Mouse (Mus musculus): ENCODE data around the gene Rbfox2. TPM values are rescaled to one million over a fixed set of nuclear protein-coding genes. Genes with fewer than 3 reads are reported as not detected.
A peak's percentile ranks its signal among the peaks of the same experiment; 100 is the strongest.

The Rbfox2 gene
- polyA plus RNA-seq, 2 experiments: 7.2 to 9.9 TPM

DNA sequence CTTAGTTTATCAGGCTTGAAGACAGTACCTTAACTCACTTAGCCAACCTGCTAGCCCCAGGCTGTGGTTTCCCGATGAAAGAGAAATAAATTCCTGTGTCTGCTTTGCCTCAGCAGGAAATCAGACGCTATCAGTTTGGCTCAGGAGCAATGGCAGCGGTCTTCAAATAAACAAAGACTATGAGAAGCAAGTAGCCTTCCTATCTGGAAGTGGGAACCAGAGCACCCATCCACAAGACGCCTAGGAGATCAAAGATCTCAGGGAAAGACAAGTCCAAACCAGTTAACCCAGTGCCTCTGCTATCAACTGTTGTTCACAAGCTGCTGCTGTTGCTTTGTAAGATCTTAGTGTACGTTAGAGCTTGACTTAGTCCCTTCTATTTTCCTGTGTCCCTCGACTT lies 6.9 kb upstream of the Rbfox2 start:
- H3K4me2 ChIP-seq (ENCODE audit: low read depth): no peak overlapping the region
- 8% methylated on average over 6 of the region's 6 CpGs for WGBS (ENCODE audit: insufficient replicate concordance)
- DNase-seq (ENCODE audit: low read depth in 3 of 3, low spot score in 3 of 3): no peak

GRCm38 (mm10) chr15:77312796-77313195 lies 6.0 kb upstream of the Rbfox2 start:
- Histone ChIP-seq H3K4me1 (replicated peaks; ENCODE audit: control insufficient read depth in 2 of 2, insufficient read depth in 2 of 2, low read length in 1 of 2) (peaks cover 0 to 8% of the 10 kb centered on the region in 2 experiments; a peak in 1 of 4 replicates), H3K27ac (no peak overlapping the region), H3K36me3 (replicated peaks; ENCODE audit: control insufficient read depth, insufficient read depth, low read depth) (no peaks in the 10 kb centered on the region), H3K27me3 (ENCODE audit: control insufficient read depth, insufficient read depth, low read length) (peaks cover 5% of the 10 kb centered on the region), H3K9me3 (ENCODE audit: control insufficient read depth, low read length) (no peaks in the 10 kb centered on the region), H3K9ac (replicated peaks) (no peak overlapping the region), H3K4me2 (ENCODE audit: low read depth) (no peak overlapping the region), H3K4me3 (ENCODE audit: insufficient read depth in 1 of 2, low read depth in 2 of 2, low read length in 2 of 2) (no peak overlapping the region)
- TF ChIP-seq CTCF (IDR thresholded peaks at IDR 0.05; ENCODE audit: low read depth): no peak
- no peak for TF ChIP-seq EP300 (IDR thresholded peaks at IDR 0.05; ENCODE audit: low read depth)
- ATAC-seq (ENCODE audit: insufficient read depth) (no peak), DNase-seq (ENCODE audit: low read depth in 3 of 3, low spot score in 3 of 3) (no peak)
- WGBS (ENCODE audit: insufficient replicate concordance): 84% methylated on average over 7 of the region's 7 CpGs

More for the DNA sequence above, 6.9 kb upstream of the Rbfox2 start:
- ATAC-seq (ENCODE audit: insufficient read depth): no peak
- no peaks in the 10 kb centered on the region for H3K36me3 ChIP-seq (replicated peaks; ENCODE audit: control insufficient read depth, insufficient read depth, low read depth)
- no peak overlapping the region for H3K9ac ChIP-seq (replicated peaks)
- H3K27ac ChIP-seq: no peak overlapping the region
- TF ChIP-seq EP300 (IDR thresholded peaks at IDR 0.05; ENCODE audit: low read depth) (no peak), CTCF (IDR thresholded peaks at IDR 0.05; ENCODE audit: low read depth) (no peak)
- no peaks in the 10 kb centered on the region for H3K9me3 ChIP-seq (ENCODE audit: control insufficient read depth, low read length)
- H3K27me3 ChIP-seq (ENCODE audit: control insufficient read depth, insufficient read depth, low read length): no peaks in the 10 kb centered on the region; the same call in 1 of the 2 replicates
- H3K4me3 ChIP-seq (ENCODE audit: insufficient read depth in 1 of 2, low read depth in 2 of 2, low read length in 2 of 2): no peak overlapping the region
- H3K4me1 ChIP-seq (replicated peaks; ENCODE audit: control insufficient read depth in 2 of 2, insufficient read depth in 2 of 2, low read length in 1 of 2): 0 out of 4 replicates have a peak, but pooled peaks cover 0 to 5% of the 10 kb centered on the region in 2 experiments

DNA sequence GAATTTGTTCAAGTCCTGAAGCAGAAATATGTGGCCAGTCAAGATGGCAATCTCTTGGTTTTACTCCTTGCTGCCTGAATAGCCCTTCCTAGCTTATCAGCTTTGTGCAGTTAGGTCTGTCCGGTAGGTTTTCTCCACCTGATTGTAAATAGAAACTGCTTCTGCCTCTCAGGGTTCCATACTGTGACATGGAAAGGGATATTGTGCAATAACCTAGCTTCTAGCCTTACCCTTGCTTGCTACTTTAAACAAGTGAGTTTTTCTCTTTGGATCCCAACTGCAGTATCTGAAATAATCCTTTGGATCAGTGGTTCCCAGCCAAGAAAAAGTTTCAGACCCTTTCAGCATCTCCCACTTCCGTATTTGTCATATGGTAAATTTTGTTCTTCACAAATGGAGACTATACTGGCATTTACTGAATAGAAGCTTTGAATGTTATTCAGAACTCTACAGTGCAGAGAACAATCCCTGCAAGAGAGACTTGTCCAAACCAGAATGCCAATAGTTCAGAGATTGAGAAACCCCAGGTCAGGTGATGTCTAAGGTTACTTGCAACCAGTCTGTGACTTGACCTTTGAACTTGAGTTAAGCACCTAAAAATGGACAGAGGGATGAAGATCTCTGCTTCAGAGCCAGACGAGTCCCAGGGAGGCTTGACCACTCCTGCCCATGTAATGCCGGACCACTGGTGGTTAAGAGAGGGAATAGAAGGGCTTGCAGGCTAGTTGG lies 1.1 kb upstream of the Rbfox2 start:
- Histone ChIP-seq H3K36me3 (replicated peaks; ENCODE audit: control insufficient read depth, insufficient read depth, low read depth) (no peaks in the 10 kb centered on the region), H3K9me3 (ENCODE audit: control insufficient read depth, low read length) (no peaks in the 10 kb centered on the region), H3K4me3 (ENCODE audit: insufficient read depth in 1 of 2, low read depth in 2 of 2, low read length in 2 of 2) (no peak overlapping the region), H3K9ac (replicated peaks) (no peak overlapping the region), H3K27ac (no peak overlapping the region), H3K4me1 (replicated peaks; ENCODE audit: control insufficient read depth in 2 of 2, insufficient read depth in 2 of 2, low read length in 1 of 2) (peaks cover 0 to 13% of the 10 kb centered on the region in 2 experiments; a peak in 2 of 4 replicates), H3K27me3 (ENCODE audit: control insufficient read depth, insufficient read depth, low read length) (peaks cover 38% of the 10 kb centered on the region), H3K4me2 (ENCODE audit: low read depth) (no peak overlapping the region)
- DNase-seq (ENCODE audit: low read depth in 3 of 3, low spot score in 3 of 3) (no peak), ATAC-seq (ENCODE audit: insufficient read depth) (no peak)
- TF ChIP-seq CTCF (IDR thresholded peaks at IDR 0.05; ENCODE audit: low read depth) (no peak), EP300 (IDR thresholded peaks at IDR 0.05; ENCODE audit: low read depth) (no peak)
- 42% methylated on average over 4 of the region's 4 CpGs for WGBS (ENCODE audit: insufficient replicate concordance)

- H3K27me3 ChIP-seq (ENCODE audit: control insufficient read depth, insufficient read depth, low read length): peaks cover 38% of the 10 kb centered on the region
- H3K4me2 ChIP-seq (ENCODE audit: low read depth): peak overlapping the region; percentile 69
- H3K9me3 ChIP-seq (ENCODE audit: control insufficient read depth, low read length): no peaks in the 10 kb centered on the region
- peak overlapping the region; percentile 27 for H3K9ac ChIP-seq (replicated peaks)
- no peak for ATAC-seq (ENCODE audit: insufficient read depth)
- TF ChIP-seq CTCF (IDR thresholded peaks at IDR 0.05; ENCODE audit: low read depth): no peak
- TF ChIP-seq EP300 (IDR thresholded peaks at IDR 0.05; ENCODE audit: low read depth): no peak
- under 1% methylated on average over 53 of the region's 54 CpGs for WGBS (ENCODE audit: insufficient replicate concordance)
- peaks cover 0 to 13% of the 10 kb centered on the region in 2 experiments; a peak in 2 of 4 replicates for H3K4me1 ChIP-seq (replicated peaks; ENCODE audit: control insufficient read depth in 2 of 2, insufficient read depth in 2 of 2, low read length in 1 of 2)
- peak overlapping the region; percentile 56 to 58 for H3K4me3 ChIP-seq (ENCODE audit: insufficient read depth in 1 of 2, low read depth in 2 of 2, low read length in 2 of 2)
- H3K36me3 ChIP-seq (replicated peaks; ENCODE audit: control insufficient read depth, insufficient read depth, low read depth): no peaks in the 10 kb centered on the region
- DNase-seq (ENCODE audit: low read depth in 3 of 3, low spot score in 3 of 3): no peak
- no peak overlapping the region for H3K27ac ChIP-seq
Measured at GRCm38 (mm10) chr15:77305852-77306546, 805 bp downstream of the Rbfox2 start.

DNA sequence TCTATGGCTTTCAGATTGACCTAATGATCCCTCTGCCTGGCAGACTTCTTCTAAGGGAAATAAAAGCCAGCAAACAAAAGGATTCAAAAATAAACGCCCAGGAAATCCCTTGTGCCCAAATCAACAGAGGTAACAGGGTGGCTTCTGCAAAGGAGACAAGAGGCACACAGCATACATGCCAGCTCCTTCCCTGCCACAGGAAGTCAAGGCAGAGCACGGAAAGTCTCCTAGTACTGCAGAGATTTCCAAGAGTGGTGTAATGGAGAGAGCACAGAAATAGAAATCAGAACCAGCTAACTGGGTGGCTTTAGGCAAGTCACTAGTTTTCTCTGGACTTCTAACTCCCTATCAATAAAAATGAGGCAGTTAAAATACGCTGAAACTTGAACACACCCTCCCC lies 1.8 kb downstream of the Rbfox2 start:
- Histone ChIP-seq H3K4me2 (ENCODE audit: low read depth) (peak overlapping the region; percentile 69), H3K27me3 (ENCODE audit: control insufficient read depth, insufficient read depth, low read length) (peaks cover 38% of the 10 kb centered on the region), H3K9ac (replicated peaks) (no peak overlapping the region), H3K9me3 (ENCODE audit: control insufficient read depth, low read length) (no peaks in the 10 kb centered on the region), H3K27ac (no peak overlapping the region), H3K36me3 (replicated peaks; ENCODE audit: control insufficient read depth, insufficient read depth, low read depth) (no peaks in the 10 kb centered on the region), H3K4me3 (ENCODE audit: insufficient read depth in 1 of 2, low read depth in 2 of 2, low read length in 2 of 2) (peak overlapping the region in 1 of 2 experiments; percentile 11; a peak in 2 of 4 replicates), H3K4me1 (replicated peaks; ENCODE audit: control insufficient read depth in 2 of 2, insufficient read depth in 2 of 2, low read length in 1 of 2) (peaks cover 0 to 16% of the 10 kb centered on the region in 2 experiments; a peak in 2 of 4 replicates)
- DNase-seq (ENCODE audit: low read depth in 3 of 3, low spot score in 3 of 3) (no peak), ATAC-seq (ENCODE audit: insufficient read depth) (no peak)
- no peak for TF ChIP-seq EP300 (IDR thresholded peaks at IDR 0.05; ENCODE audit: low read depth)
- TF ChIP-seq CTCF (IDR thresholded peaks at IDR 0.05; ENCODE audit: low read depth): no peak
- WGBS (ENCODE audit: insufficient replicate concordance): 22% methylated on average over 3 of the region's 3 CpGs

All from liver, embryonic 14.5 days (tissue).